Mouse (Mus musculus): ENCODE data around the gene Dnaja4.
"Not testable (repeated sequence)": the region's sequence is repeated elsewhere in the genome, so short reads cannot be mapped to it uniquely, and the experiment has no call there.

Dnaja4 gene

DNA sequence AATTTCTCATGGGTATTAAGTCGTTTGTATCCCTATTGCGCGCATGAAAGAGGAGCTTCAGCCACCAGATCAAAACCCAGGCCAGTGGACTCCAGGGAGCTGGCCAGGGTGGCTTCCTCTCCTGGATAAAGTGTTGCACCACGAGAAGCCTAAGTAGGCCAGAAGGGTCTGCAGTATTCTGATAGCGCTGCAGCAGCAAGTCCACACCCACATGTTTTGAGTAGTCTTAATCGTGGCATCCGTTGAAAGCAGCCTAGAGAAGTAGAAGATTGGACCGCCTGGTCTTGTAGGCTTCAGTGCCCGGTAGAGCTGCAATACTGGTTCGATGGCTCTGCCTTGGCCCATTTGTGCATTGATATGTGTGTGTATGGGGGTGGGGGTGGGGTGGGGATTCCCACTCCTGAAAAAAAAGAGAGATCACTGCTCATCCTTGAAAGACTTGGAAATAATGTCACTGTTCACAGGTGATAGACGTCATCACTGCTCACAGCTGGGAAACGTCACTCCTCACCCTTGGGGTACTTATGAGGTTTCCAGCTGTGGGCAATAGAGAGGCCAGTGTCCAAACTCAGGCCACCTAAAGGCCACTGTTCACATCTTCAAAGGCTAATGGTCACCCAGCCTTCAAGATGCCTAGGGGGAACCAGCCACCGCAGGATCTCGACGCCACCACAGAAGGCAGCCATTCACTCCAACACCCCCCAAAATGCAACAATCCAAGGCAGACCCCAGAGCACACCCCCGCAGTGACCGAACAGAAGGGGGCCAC is at the start of gene Dnaja4:
Dnaja4 (plus strand) TSS at position 556 of the 769 bp plus-strand sequence.
- no peak for DNase-seq (ENCODE audit: low spot score)

DNA sequence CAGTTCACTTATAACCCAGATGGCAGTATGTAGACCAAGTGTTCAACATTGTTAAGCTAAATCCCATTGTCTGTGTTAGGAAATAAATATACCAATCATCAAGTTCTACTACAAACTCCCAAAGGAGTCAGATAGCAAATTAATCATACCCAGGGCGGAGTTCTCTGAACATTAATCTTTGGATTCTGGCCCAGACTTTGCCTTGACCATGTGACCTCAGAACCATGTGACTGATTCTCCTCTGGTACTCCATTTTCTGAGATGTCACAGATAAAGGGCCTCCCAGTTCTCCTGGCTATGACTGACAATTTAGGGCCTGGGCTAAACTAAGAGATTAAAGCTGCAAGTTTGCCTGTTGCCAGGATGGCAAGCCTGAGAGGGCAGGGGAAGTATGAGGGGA is 49.3 kb upstream of the Dnaja4 start:
- DNase-seq (ENCODE audit: low spot score): peak; percentile 62

DNA sequence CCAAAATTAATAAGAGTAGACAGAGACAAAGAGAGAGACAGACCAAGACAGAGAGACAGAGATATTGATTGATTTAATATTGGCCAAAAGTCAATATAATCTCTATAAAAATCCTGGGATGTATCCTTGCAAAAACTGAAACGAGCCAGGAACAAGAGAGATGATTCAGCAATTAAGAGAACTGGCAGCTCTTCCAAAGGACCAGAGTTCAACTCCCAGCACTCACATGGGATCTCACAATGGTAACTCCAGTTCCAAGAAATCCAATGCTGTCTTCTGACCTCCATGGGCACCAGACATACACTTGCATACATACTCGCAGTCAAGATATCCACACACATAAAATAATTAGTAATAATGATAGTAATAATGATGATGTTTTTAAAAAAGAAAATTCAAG is 45.9 kb upstream of the Dnaja4 start:
- no peak for DNase-seq (ENCODE audit: low spot score)

DNA sequence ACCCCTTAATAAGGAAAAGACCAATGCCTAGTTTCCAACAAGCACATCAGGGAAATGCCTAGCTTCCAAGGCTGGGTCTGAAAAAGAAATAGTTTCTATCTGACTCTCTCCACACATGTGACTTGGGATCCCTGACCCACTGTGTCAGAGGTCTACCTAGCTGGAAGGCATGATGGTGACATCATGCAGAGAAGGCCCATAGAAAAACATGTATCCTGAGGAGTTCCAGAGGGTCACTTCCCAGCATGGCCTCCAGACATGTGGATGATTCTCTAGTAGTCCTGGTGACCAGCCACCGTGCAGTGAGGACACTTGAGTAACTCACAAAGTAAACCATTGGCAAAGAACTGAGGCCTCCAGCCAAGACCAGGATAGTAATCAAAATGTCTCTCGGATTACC is 42.8 kb upstream of the Dnaja4 start:
- no peak for DNase-seq (ENCODE audit: low spot score)

DNA sequence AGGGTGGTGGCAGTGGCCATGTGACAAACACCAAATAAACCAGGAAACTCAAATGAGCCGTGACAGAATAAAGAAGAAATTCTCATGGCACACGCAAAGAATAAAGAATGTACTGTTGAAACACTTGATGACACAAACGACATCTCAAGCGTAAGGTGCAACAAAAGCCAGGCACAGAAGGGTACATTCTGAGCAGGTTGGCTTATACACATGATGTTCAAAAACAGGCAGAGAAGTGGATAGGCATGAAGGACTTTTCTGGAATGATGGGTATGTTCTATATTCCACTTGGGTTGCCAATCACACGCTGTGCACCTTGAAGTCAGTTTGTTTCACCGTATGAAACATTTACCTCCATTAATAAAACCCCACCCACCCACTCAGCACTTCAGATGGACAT is 42.3 kb upstream of the Dnaja4 start:
- no peak for DNase-seq (ENCODE audit: low spot score)

DNA sequence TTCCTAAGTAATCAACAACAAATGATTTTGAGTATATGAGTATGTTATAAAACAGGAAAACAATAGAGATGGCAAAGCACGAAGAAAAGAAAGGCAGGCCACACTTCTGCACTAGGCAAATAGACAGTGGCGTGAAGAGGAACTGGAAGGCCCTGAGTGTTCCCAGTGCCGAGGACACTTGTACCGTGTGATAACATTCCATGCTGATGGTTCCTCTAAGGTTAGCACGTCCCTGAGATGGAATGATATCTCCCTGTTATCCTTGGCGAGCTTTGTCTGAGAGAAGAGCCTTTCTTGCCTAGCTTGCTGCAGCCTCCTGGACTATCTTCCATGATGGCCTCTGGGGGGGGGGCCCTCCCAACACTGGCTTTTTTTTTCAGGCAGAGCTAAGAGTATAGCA is 39.9 kb upstream of the Dnaja4 start:
- peak; percentile 54 for DNase-seq (ENCODE audit: low spot score)

DNA sequence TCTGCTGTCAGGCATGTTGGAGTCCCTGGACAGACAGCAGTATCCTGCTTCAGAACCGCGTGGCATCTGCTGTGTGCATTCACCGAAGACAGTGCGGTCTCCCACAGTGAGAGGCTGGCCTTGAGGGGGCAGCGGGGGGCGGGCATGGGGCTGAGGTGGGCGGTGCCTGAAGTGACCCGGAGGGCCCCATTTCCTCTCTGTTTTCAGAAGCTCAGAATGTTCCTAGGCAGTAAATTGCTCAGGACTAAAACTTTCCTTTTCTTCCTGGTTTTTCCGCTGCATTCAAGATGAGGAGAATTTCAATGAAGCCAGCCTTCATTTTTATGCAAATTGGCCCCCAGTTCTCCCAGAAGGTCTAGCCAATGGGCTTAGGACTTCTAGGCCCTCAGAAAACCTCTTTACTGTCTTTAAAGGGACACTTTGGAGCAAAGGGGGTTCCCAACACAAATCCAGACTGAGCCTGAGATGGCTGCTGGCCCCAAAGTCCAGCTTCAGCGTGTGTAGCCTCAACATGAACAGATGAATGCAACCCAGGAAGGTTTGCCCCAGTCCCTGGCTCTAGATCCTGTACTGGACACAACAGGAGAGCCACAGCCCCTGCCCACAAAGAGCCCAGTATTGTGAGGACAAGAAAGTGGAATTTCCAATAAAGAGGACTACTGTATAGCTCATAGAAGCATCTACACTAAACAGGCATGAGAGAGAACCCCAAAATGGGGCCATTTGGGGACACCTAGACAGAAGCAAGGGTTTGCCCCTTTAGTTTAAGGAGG is 36.9 kb upstream of the Dnaja4 start, which contains the start of gene Acsbg1:
Acsbg1 (minus strand) TSS at position 266 of the 773 bp plus-strand sequence.
- peak; percentile 75 for DNase-seq (ENCODE audit: low spot score)

DNA sequence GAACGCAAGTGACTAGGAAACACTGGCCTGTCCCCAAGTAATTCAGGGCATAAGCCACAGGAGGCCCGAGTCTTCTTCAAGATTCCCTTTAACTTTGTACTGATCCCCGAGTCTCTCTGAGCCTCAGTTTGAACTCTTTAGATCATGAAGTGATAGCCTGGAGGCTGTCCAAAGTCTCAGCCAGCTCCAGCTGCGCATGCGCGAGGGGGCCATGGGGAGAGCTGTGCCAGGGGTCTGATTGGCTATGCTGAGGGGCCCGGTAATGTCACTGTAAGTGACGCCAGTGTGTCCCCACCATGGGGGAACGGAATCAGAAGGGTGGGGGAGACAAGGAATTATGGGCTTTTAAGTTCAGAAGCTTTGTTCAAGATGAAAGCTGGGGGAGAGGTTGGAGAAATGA is 34.3 kb upstream of the Dnaja4 start:
- no peak for DNase-seq (ENCODE audit: low spot score)

DNA sequence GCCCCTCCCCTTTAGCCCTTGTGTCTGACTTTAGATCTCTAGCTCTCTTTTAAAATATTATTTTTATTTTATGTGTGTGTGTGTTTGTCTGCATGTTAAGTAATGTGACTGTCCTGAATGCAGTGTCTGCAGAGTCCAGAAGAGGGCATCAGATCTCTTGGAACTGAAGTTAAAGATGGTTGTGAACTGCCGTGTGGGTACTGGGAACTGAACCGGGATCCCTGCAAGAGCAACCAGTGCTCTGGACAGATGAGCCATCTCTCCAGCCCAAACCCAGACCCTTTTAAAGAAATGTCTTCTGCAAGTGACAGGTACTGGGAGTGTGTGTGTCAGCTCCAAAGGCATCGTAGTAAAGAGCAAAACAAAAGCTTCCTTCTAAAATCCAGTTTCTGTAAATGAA is 32.6 kb upstream of the Dnaja4 start:
- no peak for DNase-seq (ENCODE audit: low spot score)

DNA sequence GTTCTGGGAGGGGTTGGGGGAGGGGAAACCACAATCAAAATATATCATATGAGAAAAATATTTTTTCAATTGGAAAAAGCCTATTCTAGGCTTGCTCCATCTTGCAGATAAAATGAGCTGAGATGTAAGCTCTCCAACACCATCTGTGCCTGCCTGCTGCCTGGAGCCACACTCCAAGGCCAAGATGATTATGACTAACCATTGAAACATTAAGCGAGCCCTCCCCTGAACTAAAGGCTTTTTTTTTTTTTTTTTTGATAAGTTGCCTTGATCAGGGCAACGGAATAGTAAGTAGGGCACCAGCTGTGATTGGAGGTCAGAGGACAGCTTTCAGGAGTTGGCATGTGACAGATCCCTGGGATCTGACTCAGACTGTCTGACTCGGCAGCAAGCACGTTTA is 30.2 kb upstream of the Dnaja4 start:
- DNase-seq (ENCODE audit: low spot score): peak; percentile 73

DNA sequence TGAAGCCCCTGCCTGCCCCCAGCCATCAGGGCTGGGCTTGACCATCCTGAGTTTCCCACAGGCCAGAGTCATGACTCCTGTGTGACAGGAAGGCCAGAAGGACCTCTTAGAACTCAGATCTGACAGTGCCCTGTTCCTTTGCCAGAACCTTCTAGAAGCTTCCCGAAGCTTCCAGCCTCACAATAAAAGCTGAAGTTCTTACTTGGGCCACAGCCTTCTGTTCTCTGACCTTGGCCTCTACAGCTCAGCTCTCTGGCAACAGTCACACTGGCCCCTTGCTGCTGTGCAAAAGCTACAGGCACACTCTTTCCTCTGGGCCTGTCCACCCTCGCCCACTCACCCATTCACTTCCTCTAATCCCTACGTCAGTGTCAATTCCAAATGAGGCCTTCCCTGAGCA is 26.7 kb upstream of the Dnaja4 start:
- no peak for DNase-seq (ENCODE audit: low spot score)

DNA sequence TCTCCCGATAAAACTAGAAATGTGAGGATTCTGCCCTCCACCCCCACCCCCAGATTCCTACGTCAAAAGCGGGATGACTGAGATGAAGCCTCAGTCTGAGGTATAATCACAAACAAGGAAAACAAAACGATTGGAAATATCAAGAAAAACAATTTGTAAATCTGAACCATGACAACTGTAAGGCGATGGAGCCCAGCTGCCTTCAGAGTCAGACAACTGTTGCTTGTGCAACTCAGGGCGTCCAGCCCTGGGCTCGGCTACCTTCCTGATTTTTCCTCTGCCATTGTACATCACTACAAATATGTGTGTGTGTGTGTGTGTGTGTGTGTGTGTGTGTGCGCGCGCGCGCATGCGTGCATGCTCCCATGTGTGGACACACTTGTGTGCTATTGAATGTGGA is 24.8 kb upstream of the Dnaja4 start:
- DNase-seq (ENCODE audit: low spot score): no peak

DNA sequence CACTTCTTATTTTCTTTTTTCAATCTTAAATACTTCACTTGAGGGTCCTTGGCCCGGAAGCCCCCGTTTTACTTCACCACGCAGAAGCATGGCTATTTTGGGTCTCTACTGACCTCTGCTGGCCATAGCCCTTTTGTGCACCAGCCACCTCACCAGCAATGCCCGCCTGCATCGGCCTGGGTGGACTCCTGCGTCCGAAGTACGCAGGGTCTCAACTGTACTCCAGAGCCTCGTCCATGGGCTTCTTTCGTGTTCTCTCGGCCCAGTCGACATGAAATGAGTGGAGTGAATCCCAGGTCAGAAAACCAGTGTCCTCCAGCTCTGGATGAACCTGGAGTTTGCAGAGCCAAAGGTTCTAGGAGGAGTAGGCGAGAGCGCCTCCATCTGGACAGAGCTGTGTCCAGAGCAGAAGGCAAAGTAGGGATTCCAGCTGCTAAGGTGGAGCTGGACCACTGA is 22.1 kb upstream of the Dnaja4 start:
- peak; percentile 64 for DNase-seq (ENCODE audit: low spot score)

DNA sequence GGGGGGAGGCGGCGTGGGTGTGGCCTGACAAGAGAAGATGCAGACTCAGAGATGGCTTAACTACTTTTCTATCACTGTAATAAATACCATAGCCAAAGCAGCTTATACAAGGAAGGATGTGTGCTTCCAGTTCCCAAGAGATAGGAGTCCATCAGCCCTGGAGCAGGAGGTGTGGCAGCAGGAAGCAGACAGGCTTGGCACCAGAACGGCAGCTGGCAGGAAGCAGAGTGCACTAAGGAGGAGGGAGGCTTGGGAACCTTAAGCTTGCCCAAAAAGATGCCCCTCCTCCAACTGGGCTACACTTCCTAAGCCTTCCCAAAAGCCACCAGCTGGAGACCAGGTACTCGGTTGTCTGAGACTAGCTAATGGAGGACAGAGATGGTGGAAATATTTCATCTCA is 15.8 kb upstream of the Dnaja4 start:
- no peak for DNase-seq (ENCODE audit: low spot score)

DNA sequence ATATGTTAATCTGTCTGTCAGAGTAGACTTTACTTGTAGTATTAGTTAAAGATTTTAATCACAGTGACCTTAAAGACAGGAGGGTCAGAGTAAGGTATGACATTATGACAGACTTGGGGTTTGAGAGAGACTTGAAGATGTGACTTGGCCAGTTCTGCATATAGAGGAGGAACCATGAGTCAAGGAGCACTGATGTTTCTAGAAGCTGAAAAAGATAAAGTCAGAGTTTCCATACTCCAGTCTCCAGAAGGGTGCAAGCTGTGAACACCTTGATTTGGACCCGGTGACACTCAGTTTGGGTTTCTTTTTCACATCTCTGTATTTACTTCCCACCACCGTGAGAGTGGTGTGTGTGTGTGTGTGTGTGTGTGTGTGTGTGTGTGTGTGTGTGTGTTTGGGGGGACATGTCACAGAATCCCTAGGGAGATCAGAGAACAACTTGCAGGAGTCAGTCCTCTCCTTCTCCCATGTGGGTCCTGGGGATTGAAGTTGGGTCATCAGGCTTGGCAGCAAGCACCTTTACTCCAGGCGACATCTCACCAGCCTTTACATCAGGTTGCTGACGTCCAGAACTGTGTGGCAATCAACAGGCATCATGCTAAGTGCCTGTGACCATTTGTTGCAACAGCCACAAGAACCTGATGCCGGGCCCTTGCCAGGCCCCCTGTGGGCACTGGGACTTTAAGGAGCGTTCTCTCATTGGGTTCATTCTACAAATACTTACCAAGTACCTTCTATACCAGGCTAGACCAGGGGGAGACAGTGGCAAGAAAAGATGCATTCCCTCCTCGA is 14.7 kb upstream of the Dnaja4 start:
- DNase-seq (ENCODE audit: low spot score): no peak

DNA sequence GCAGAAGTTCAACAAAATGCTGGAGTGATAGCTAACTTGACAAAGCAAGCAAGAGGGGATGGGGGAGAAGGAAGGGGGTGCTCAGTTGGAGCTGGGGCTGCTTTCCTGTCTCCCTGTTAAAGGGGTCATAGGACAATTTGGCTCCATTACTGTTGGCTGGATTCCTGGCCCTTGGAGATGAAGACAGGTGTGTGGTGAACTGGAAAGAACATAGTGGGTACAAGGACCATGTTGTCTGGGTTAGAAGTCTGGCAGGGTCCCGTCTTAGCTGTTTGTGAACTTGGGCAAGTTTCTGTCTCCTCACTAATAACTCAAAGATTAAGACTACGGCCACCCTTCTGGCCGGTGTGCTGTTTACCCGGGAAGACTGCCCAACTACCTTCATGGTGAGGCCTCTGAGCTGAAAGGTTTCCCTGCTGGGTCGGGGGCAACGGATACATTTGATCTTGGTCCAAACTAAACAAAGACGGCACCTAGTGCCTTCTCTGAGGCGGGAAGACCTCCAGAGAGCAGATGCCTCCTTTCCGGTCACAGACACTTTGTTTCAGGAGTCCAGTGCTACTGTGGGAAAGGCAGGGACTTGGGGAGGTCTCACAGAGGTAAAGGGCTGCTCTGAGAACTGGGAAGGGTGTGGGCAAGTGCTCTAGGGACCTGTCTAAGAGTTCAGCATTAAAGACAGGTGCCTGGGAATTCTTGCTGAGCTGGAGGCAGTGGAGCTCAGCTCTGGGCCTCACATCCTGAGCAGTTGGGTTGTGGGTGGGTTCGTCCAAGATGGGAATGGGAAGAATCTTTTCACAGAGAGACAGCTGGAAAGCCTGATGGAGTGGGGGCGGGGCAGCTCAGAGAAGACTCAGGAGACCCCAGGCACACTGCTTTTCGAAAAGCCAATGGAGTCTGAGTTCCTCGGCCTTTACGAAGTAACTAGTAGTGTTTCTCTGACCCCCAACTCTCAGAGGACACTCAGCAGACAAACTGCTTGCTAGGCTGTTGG is 11.1 kb upstream of the Dnaja4 start:
- no peak for DNase-seq (ENCODE audit: low spot score)

DNA sequence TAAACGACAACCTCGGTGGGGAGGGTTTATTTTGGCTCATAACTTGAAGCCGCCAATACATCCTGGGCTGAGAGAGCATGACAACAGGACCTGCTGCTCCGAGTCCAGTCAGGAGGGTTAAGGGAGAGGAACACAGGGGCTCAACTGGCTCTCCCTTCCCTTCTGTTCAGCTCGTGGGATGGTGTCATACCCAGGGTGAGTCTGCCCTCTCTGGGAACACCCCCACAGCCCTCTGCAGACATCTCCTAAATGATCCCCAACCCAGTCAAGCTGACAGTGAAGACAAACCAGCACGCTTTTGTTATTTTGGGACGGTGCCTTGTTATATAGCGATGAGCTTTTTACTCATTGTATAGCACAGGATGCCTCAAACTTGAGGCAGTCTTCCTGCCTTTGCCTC is 9.2 kb upstream of the Dnaja4 start:
- DNase-seq (ENCODE audit: low spot score): no peak

DNA sequence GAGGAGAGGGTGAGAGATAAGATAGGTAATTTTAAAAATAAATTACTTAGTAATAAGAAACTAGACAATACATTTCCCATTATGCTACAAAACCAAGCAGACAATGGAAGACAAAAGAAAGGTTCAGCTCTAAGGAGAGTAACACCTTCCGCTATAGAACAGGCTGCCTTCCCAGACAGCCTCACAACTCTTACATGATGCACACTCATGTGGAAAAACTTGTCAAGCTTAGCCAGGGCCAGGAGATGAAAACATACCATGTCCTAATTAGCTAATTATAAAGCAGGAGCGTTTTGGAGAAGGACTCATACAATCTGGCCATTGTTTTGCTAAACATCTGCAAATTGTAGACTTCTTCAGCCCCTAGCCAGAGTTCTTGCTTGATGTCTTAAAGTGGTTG is 8.0 kb upstream of the Dnaja4 start:
- not testable (repeated sequence) for DNase-seq (ENCODE audit: low spot score)

DNA sequence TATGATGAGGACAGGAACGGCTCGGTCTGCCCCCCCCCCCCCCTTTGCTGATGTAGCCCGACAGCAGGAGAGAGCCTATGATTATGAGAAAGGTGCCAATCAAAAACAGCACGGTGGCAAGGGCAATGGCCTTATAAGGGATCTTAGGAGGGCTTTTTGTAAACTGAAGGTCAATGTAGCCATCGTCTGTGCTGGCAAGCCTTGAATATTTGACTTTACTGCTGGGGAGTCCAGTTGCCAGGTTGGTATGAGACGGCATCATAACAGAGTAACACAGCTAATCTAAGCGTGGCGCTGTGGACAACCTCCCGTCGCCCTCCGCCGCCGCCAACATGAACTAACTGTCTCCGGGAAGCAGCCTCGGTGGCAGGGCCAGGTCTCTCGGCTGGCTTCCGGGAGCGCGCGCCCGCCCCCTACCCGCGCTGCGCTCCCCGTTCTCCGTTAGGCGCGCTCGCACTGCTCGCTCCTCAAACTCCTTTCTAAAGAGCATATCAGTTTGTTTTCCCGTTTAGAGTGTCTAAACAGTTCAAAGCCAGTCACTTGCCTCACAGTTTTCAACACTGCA is 7.3 kb upstream of the Dnaja4 start:
- peak; percentile 13 for DNase-seq (ENCODE audit: low spot score)

DNA sequence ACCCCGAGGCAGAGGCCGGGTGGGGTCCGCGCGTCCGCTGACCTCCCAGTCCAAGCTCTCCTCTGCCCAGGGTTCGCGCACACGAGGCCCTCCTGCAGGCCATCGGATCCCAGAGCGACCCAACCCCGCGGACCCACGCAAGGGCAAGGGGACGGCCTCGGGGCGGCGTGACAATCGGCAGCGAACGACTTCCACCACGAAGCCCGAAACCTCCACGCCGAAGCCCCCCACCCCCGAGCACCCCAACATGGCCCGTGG is 343 bp downstream of the Dnaja4 start:
- no peak for DNase-seq (ENCODE audit: low spot score)
